In genomic region chr11:70724706-70725105, GRCm38 (mm10) we compare ENCODE assay signal across 21 mouse cellular contexts.
"Had no signal": no experiment of that assay in that cellular context is flagged by ENCODE, and none has a peak within 500 bp of the region (broad histone marks: within the 10 kb centered on the region; RNA-seq: fewer than 3 reads in every experiment).

No protein-coding gene starts in this region.

- DNase-seq: lung, adult 2 months; lung, postnatal 14 days; lung, postnatal 36 days; retina, postnatal 1 day; right cerebral cortex, adult 18-20 months; right cerebral cortex, postnatal 25 days; right cerebral cortex, postnatal 4 days; spleen, adult 18-20 months; thymus, adult 18-20 months; thymus, postnatal 14 days; thymus, postnatal 36 days had no signal

- H3K9ac ChIP-seq: lung, embryonic 15.5 days; midbrain, embryonic 13.5 days; neural tube, embryonic 13.5 days; neural tube, embryonic 15.5 days had no signal

- H3K27me3 ChIP-seq: lung, embryonic 15.5 days; midbrain, embryonic 13.5 days; neural tube, embryonic 13.5 days; neural tube, embryonic 15.5 days had no signal

- H3K4me3 ChIP-seq: lung, embryonic 15.5 days; megakaryocyte, embryonic 14.5 days; midbrain, embryonic 13.5 days; myocyte; neural tube, embryonic 13.5 days; neural tube, embryonic 15.5 days had no signal

- H3K27ac ChIP-seq: lung, embryonic 15.5 days; macrophage; midbrain, embryonic 13.5 days; neural tube, embryonic 13.5 days; neural tube, embryonic 15.5 days had no signal

- H3K4me1 ChIP-seq: lung, embryonic 15.5 days; midbrain, embryonic 13.5 days; neural tube, embryonic 13.5 days; neural tube, embryonic 15.5 days had no signal

- H3K9me3 ChIP-seq: lung, embryonic 15.5 days; midbrain, embryonic 13.5 days; neural tube, embryonic 13.5 days; neural tube, embryonic 15.5 days had no signal

- H3K4me2 ChIP-seq: lung, embryonic 15.5 days; midbrain, embryonic 11.5 days; midbrain, embryonic 13.5 days; neural tube, embryonic 13.5 days; neural tube, embryonic 15.5 days had no signal

- ATAC-seq: lung, postnatal 0 days; midbrain, embryonic 13.5 days; midbrain, embryonic 16.5 days had no signal
